Mouse (Mus musculus) forebrain, postnatal 0 days (tissue): ENCODE measurements at regions not wholly inside any gene's neighbourhood (a gene's known extent, or its start where the extent isn't known, plus 50 kb on each side); places are given as distances from the start of the nearest gene placed in this dataset.

Experiments used
- ATAC-seq: fragments of 200-750 bp; cut with Nextera tagmentation; 2 replicates; pipeline ENCODE4 v1.8.0; 2017; ENCODE audit warnings: mild to moderate bottlenecking, moderate library complexity
- DNase-seq: peaks from one replicate; pipeline ENCODE4 v3.0.0-alpha.2; 2015
- H3K27ac ChIP-seq: fragments of 300-500 bp; sonication (generic); 2 replicates; pipeline ENCODE4 v1.5.1; 2014; ENCODE audit warnings: low read depth, mild to moderate bottlenecking, antibody characterized with exemption, low read length, moderate library complexity, mixed read lengths
- H3K27me3 ChIP-seq: fragments of 300-500 bp; sonication (generic); 2 replicates; pipeline ENCODE4 v1.6.1; 2014; ENCODE audit warnings: mild to moderate bottlenecking, low read length, mixed read lengths; ENCODE audit not compliant: insufficient read depth
- H3K36me3 ChIP-seq: fragments of 300-500 bp; sonication (generic); 2 replicates; pipeline ENCODE4 v1.6.1; 2014; ENCODE audit warnings: mild to moderate bottlenecking, moderate library complexity; ENCODE audit not compliant: insufficient read depth
- H3K4me1 ChIP-seq: fragments of 300-500 bp; sonication (generic); 2 replicates; pipeline ENCODE4 v1.6.1; 2014; ENCODE audit warnings: antibody characterized with exemption; ENCODE audit not compliant: insufficient read depth
- H3K4me2 ChIP-seq: fragments of 300-500 bp; sonication (generic); 2 replicates; pipeline ENCODE4 v1.6.1; 2014; ENCODE audit warnings: low read depth, mild to moderate bottlenecking, moderate library complexity
- H3K4me3 ChIP-seq: fragments of 300-500 bp; sonication (generic); 2 replicates; pipeline ENCODE4 v1.5.1; 2014; ENCODE audit warnings: low read depth, low read length, mixed read lengths
- H3K9ac ChIP-seq: fragments of 300-500 bp; sonication (generic); 2 replicates; pipeline ENCODE4 v1.6.1; 2014; ENCODE audit warnings: mild to moderate bottlenecking
- H3K9me3 ChIP-seq: fragments of 300-500 bp; sonication (generic); 2 replicates; pipeline ENCODE4 v1.6.1; 2016; ENCODE audit warnings: low read length
- CTCF ChIP-seq: sonication (generic); IDR thresholded peaks from 2 replicates; pipeline ENCODE4 v1.5.1; 2016; ENCODE audit warnings: antibody characterized with exemption, control low read depth, low read depth
- WGBS: fragments of 180-500 bp; shearing (Covaris S2); extraction: QIAGEN DNeasy Blood & Tissue Kit; methylation state at CpG from one replicate; pipeline ENCODE4 v1.1.7; 2014; 5-methylcytosine and 5-hydroxymethylcytosine counted together

DNA sequence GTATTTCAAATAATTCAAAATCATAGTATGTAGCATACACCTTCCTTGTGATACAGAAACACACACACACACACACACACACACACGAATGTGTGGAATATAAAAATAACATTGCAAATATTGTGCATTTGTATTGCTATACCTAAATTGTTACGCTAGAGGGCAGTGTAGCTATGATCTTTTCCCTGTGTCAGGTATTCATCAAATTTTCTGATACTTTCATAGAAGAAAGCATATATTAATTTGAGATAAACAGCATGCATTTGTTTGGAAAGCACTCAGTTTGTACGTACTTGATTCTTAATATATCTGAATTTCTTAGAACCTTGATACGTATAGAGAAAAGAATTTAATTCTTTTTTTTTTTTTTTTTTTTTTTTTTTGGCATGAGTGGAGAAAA, 1700.9 kb upstream of the Sel1l start:
- Histone ChIP-seq H3K4me2 (no peak overlapping the region), H3K27ac (no peak overlapping the region), H3K9ac (no peak overlapping the region), H3K36me3 (no peaks in the 10 kb centered on the region), H3K9me3 (no peaks in the 10 kb centered on the region), H3K4me3 (no peak overlapping the region), H3K27me3 (no peaks in the 10 kb centered on the region), H3K4me1 (no peaks in the 10 kb centered on the region)
- ATAC-seq: no peak
- peak; percentile 69 for DNase-seq
- TF ChIP-seq CTCF: peak; percentile 81
- WGBS: 13% methylated on average over 4 of the region's 4 CpGs

DNA sequence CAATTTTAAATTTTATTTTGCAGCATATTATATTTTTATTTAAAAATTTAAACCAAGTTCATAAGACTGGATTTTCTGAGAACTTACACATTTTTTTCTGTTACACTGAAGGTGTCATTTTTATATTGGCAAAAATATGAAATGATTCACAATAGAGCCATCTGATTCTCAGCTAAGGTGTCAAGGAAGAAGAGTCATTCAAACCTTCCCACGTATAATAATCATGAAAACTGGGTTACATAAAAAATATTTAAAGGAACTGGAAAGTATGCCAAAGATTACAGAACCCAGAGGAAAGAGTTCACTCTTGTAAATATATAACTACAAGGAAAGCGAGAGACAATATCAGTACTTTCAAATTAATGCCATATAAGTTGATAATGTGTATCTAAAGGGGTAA, 1674.5 kb upstream of the Sel1l start:
- no peaks in the 10 kb centered on the region for H3K36me3 ChIP-seq
- H3K9me3 ChIP-seq: no peaks in the 10 kb centered on the region
- no peak for TF ChIP-seq CTCF
- no peak overlapping the region for H3K4me2 ChIP-seq
- H3K4me1 ChIP-seq: no peaks in the 10 kb centered on the region
- no peak for DNase-seq
- H3K4me3 ChIP-seq: no peak overlapping the region
- WGBS: 74% methylated on average over 2 of the region's 2 CpGs
- no peak overlapping the region for H3K9ac ChIP-seq
- no peak for ATAC-seq
- H3K27me3 ChIP-seq: no peaks in the 10 kb centered on the region
- no peak overlapping the region for H3K27ac ChIP-seq

DNA sequence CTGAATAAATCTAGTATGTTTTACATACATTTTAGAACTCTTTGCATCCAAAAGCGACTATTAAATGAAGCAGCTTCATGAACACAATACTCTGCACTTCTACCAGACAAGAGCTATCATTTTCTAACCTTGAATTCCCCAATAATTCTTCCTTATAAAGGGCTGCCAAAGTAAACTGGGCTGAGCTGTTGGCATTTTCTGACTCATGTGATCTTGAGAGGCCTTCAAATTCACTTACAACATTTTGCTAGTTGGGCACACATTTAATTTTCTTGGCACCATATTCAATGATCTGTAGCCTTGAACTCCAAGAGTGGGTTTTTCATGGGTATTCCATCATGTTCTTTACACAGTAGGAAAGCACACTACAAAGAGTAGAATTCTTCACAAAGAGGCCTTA, 1637.4 kb upstream of the Sel1l start:
- H3K27ac ChIP-seq: no peak overlapping the region
- H3K4me3 ChIP-seq: no peak overlapping the region
- no peaks in the 10 kb centered on the region for H3K9me3 ChIP-seq
- no peaks in the 10 kb centered on the region for H3K27me3 ChIP-seq
- 70% methylated on average over 1 of the region's 1 CpGs for WGBS
- no peaks in the 10 kb centered on the region for H3K36me3 ChIP-seq
- no peak overlapping the region for H3K4me2 ChIP-seq
- H3K9ac ChIP-seq: no peak overlapping the region
- DNase-seq (no peak), ATAC-seq (no peak)
- TF ChIP-seq CTCF: no peak
- H3K4me1 ChIP-seq: no peaks in the 10 kb centered on the region

DNA sequence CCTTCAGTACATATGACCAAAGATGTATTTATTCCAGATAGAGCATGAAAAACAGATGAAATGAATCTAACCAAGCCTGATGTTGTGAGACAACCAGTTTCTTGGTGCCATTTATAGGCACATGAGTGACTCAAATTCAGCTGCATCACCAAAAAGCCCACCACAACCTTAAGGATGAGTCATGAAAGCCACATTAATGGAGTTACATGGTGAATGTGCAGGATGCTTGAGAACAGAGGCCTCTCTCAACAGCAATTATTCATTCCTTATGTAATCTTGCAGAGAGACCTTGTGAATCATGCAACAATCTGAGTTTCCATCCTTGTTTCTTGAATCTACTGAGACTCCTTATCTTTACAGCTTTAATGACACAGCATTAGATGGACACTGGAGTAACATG, 1613.1 kb upstream of the Sel1l start:
- no peaks in the 10 kb centered on the region for H3K36me3 ChIP-seq
- DNase-seq: no peak
- no peaks in the 10 kb centered on the region for H3K27me3 ChIP-seq
- H3K4me1 ChIP-seq: no peaks in the 10 kb centered on the region
- no peak overlapping the region for H3K4me2 ChIP-seq
- no peak overlapping the region for H3K27ac ChIP-seq
- no peak overlapping the region for H3K4me3 ChIP-seq
- no peak for TF ChIP-seq CTCF
- ATAC-seq: no peak
- no peaks in the 10 kb centered on the region for H3K9me3 ChIP-seq
- H3K9ac ChIP-seq: no peak overlapping the region

DNA sequence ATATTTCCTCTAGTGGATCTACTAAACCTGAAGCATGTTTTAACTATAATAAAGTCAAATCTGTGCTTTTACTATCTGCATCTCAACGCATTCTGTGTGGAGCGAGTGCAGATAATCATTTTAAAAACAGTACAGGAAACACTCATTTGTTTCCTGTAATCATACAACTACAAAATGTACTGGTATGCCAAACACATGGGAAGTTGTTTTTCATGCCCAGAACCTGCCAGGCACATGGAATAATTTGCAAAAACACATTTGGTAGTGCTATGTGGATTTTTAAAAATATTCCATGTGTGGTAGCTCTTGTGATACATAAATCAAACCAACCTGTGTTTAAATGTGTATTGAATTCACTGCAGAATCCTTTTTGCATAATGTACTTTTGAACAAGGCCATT, 1600.5 kb upstream of the Sel1l start:
- Histone ChIP-seq H3K9me3 (no peaks in the 10 kb centered on the region), H3K27ac (no peak overlapping the region), H3K9ac (no peak overlapping the region), H3K36me3 (no peaks in the 10 kb centered on the region), H3K4me2 (no peak overlapping the region), H3K4me3 (no peak overlapping the region), H3K27me3 (no peaks in the 10 kb centered on the region), H3K4me1 (no peaks in the 10 kb centered on the region)
- no peak for TF ChIP-seq CTCF
- 59% methylated on average over 2 of the region's 2 CpGs for WGBS
- peak; percentile 47; the same call in 1 of the 2 replicates for ATAC-seq
- DNase-seq: peak; percentile 64

DNA sequence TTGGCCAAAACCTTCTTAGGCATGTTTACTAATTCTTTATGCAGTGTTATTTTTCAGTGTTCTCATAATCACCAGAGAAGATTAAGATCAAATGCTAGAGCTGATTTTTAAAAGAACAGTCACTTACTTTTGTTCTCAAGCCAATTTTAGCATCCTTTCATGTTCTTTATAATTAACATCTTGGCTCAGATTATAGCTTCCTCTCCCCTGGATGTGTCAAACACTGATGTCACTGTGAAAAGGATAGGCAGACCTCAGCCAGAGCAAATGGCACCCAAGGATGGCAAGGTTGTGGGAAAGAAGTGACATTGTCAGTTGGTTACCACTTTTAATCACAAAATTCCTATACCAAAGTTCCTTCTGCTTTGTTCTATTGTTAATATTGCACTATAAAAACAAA, 1580.3 kb upstream of the Sel1l start:
- DNase-seq (no peak), ATAC-seq (peak; percentile 36; the same call in 1 of the 2 replicates)

DNA sequence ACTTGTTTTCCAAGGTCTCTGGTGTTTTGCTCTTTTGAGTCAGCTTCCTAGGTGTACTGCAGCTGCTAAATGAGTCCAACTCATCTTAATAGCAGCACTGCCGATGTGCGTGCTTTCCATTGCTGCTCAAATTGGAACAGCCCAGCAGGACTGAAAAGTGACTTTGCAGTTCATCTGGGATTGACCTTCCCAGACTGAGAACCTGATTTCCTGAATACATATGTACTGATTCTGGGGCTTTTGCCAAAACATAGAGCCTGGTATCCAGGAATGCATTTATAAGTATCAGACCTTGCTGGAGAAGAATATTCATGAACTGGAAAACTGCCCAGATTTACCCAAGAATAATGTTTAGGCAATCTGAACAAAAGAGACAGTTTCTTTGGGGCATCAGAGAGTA, 1579.0 kb upstream of the Sel1l start:
- Histone ChIP-seq H3K4me1 (no peaks in the 10 kb centered on the region), H3K4me3 (no peak overlapping the region), H3K36me3 (no peaks in the 10 kb centered on the region), H3K27ac (no peak overlapping the region), H3K9ac (no peak overlapping the region), H3K4me2 (no peak overlapping the region), H3K27me3 (no peaks in the 10 kb centered on the region), H3K9me3 (no peaks in the 10 kb centered on the region)
- WGBS: 35% methylated on average over 2 of the region's 2 CpGs
- no peak for ATAC-seq
- no peak for TF ChIP-seq CTCF
- DNase-seq: peak; percentile 13

More for the DNA sequence above, 1580.3 kb upstream of the Sel1l start:
- no peaks in the 10 kb centered on the region for H3K27me3 ChIP-seq
- no peaks in the 10 kb centered on the region for H3K9me3 ChIP-seq
- no peak for TF ChIP-seq CTCF
- H3K4me1 ChIP-seq: no peaks in the 10 kb centered on the region
- no peak overlapping the region for H3K4me3 ChIP-seq
- no peak overlapping the region for H3K27ac ChIP-seq
- H3K36me3 ChIP-seq: no peaks in the 10 kb centered on the region
- no peak overlapping the region for H3K9ac ChIP-seq
- H3K4me2 ChIP-seq: no peak overlapping the region

DNA sequence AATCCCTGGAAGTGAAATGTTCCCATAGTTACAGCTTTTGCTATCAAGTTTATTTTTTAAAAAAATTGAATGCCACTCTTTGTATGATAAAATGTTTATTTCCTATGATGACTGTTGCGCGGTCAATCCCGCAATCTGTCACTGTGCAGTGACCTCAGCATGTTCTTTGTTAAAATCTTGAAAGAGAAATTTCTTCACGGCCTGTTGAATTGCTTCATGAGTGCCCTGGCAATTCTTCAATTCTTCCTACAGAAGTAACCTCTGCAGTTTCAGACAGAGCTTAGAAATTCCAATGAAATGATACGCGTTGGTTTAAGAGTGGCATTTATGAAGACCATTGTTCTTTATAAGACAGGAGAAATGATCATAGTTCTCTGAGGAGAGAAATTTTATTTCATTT, 1567.4 kb upstream of the Sel1l start:
- ATAC-seq (no peak), DNase-seq (no peak)
- Histone ChIP-seq H3K4me3 (no peak overlapping the region), H3K9me3 (no peaks in the 10 kb centered on the region), H3K27ac (no peak overlapping the region), H3K27me3 (no peaks in the 10 kb centered on the region), H3K4me2 (no peak overlapping the region), H3K4me1 (no peaks in the 10 kb centered on the region), H3K36me3 (no peaks in the 10 kb centered on the region), H3K9ac (no peak overlapping the region)
- TF ChIP-seq CTCF: no peak
- WGBS: 29% methylated on average over 6 of the region's 6 CpGs
